Mouse (Mus musculus): ENCODE data around the gene Ppm1f.
"Not testable (repeated sequence)": the region's sequence is repeated elsewhere in the genome, so short reads cannot be mapped to it uniquely, and the experiment has no call there.

Gene Ppm1f

DNA sequence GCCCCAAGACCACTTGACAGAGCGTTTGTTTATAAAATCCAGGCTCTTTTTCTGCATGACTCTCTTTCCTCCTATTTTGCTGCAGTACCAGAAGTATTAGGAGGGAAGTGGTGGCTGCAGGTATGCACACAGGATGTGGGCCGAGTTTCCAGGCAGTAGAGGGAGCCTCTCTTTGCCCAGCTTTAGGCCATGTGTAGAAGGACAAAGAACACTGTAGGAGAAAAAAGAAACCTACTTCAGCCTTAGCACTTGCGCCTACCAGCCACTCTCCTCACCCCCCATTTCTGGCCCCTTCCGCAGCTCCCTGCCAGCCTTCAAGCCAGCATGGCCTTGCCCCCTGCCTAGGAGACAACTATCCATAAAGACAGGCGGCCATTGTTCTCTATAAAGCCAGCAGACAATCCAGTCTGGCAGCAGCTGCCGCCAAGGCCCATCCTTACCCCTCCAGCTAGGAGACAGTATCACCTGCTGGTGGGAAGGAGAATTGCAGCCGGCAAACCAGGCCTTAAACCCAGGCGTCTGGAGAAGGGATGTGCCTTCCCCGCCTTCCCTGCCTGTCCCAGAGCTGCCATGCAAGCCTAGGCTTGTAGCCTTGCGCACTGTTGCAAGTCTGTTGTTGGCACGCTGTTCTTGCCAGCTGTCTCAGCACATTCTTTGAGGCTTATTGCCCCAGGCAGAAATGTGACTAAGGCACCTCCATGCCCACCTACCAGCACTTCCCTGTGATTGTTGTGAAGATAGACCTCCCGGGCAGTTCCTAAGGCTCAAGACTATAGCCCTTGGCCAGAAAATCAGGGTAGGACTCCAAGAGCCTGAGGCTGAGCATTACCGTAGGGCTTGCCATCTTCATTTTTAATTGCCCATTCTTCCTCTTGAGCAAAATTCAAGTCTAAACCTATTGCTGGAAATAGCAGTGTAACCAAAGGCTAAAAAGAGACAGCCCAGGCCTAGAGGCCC lies 15.7 kb downstream of the Ppm1f start:
- peak; percentile 24 for DNase-seq (ENCODE audit: low spot score)

DNA sequence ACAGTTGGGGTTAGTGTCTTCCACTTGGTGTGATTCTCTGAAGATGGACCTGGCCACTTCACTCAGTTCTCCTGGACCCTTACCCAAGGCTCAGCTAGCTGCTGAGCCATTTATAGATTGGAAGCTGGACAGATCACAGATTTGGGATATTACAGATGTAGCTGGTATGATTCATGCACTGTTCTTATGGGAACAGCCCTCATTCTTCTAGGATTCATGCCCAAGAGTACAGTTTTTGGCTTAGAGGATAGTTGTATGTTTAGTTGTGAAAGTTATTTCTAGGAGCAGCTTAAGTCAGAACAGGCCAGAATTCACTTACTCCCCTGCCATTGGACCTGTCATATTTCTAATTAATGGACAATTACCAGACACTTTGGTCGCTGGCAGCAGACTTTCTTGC lies 17.2 kb downstream of the Ppm1f start:
- DNase-seq (ENCODE audit: low spot score), result no peak

DNA sequence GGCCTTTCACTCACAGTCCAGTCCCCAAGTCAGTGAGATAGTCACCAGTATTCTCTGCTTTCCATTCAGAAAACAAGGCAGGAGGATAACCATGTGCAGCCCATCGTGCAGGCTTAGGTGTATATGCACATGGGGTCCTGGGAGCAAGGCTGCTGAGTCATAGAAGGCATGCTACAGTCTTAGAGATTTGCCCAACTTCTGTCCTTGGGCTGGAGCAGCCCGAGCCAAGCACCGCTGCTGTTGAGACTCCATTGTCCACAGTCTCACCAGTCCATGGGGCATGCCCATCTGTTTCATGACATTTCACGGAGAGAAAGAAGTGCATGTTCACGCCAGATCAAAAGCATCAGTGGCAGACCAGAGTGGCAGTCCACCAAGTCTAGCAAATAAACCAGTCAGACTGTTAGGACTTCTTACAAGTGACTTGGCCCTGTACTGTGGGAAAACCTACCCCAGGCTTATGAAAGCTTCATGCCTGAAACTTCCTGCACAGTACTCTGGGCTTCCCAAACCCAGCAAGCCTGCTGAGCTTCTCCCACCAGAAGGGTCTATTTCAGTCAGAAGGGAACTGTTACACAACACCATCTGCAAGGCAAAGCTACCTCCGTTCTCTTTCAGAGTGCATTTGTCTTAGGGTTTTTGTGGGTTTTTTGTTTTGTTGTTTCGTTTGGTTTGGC lies 22.3 kb downstream of the Ppm1f start:
- no peak for DNase-seq (ENCODE audit: low spot score)

DNA sequence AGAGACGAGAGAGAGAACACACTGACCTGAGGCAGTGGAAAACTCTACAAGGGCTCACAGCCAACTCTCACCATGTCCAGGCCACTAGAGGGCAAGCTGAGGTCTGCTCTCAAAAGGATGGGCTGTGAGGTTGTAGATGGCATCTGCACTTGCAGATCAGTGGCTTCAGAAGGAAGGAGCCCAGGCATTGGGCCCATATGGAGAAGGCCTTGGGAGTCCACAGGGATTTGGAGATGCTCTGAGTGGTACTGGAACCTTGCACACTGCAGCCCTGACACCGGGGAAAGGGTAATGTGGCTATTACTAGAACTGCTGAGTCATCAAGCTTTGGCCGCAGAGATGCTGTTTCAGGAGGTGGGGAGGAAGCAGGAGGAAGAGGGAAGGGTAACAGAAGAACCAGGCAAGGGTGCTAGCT lies 24.8 kb downstream of the Ppm1f start:
- DNase-seq (ENCODE audit: low spot score), result no peak

DNA sequence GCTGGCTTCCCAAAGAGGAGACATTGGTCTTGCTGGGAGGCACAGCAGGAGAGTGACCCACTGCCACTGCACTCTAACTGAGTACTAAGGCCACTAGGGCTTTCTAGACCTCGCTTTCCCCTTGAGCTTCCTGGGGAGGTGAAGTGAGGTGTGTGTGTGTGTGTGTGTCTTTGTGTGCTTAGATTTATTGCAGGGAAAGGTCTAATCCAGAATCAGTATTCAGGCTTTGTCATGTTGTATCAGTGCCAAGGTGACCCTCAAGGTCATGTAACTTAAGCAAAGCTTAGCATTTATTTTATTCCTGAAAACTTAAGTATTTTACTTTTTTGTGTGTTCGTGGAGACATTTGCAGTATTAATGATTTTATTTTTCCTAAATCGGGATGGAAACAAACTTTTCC lies 28.2 kb downstream of the Ppm1f start:
- DNase-seq (ENCODE audit: low spot score), result no peak

DNA sequence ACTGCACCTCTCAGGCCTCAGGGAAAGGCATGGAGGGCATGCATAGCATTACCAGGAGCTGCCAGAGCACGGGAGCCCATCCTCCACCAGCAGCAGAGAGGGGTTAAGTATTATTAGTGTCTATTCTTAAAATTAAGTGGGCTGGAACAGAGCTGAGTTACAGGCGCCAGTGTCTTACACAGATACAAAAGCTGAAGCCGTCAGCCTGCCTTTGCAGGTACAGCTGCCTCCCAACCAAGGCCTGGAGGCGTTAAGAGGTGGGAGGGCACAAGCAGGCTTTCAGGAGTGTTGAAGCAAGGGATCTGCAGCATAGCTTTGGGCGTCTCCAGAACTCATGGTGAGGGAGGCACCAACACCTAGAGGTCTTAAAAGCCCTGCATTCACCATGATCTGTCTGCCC lies 30.3 kb downstream of the Ppm1f start:
- no peak for DNase-seq (ENCODE audit: low spot score)

DNA sequence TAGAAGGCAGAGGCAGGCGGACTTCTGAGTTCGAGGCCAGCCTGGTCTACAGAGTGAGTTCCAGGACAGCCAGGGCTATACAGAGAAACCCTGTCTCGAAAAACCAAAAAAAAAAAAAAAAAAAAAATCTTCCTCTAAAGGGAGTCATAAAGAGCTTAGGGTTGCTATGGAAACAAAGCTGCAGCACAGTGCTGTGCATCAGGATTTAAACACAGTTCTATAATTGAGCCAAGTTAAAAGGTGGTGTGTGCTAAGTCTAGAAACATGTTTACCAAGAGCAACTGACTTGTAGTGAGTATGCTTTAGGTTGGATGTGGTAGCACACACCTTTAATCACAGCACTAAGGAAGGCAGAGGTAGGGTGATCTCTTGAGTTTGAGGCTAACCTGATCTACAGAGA lies 32.6 kb downstream of the Ppm1f start:
- not testable (repeated sequence) for DNase-seq (ENCODE audit: low spot score)

DNA sequence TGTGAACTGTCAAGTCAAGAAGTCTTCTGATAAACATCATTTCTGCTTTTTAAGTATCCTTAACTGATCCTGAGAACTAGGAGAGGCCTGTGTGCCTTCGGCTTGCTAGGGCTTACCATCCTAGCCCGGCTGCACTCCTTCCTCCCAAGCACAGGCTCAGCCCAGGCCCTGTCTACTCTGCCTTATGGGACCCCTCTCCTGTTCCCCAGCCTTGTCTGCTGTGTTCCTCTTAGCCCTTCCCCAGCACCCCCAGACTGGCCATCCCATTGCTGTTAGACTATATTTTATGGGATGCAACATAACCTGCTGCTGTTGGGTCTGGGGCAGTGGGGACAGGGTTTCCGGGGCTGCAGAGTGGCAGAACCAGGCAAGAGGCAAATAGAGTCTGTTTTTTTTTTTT lies 34.1 kb downstream of the Ppm1f start:
- no peak for DNase-seq (ENCODE audit: low spot score)

DNA sequence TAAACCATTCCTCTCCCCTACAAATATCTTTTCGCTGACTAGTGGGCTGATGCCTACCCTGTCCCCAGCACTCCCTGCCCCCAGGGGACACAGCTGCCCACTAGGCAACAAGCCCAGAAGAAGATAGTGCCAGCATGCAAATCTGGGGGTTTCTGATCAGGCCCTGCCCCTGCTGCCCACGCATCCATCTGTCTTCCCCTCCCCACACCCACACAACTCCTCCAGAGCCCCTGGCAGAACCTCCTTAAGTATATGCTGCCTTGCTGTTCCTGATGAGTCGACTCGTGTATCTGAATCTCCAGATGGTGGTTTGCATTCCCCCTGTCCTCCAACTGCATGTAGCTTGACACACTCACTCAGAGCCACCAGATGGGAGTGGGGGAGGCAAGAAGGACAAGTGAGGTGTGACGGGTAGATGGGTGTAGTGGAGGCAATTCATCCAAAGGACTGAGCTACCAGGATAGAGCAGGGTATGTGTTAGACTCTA lies 34.6 kb downstream of the Ppm1f start:
- no peak for DNase-seq (ENCODE audit: low spot score)

DNA sequence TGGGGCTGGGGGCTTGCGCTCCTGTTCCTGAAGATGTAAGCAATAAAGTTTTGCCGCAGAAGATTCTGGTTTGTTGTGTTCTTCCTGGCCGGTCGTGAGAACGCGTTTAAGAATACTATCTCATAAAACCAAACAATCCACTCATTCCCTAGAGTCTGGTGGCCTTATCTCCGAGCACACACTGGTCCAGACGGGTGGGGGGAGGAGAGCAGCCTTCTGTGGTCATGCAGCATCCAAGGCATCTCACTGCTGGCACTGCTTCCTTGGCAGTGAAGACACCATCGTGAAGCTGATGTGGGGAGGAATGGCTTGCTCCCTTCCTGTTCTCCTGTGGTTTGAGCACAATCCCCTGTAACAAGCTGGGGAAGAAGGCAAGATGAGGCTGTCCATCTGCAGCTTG lies 43.3 kb downstream of the Ppm1f start:
- DNase-seq (ENCODE audit: low spot score), result no peak

DNA sequence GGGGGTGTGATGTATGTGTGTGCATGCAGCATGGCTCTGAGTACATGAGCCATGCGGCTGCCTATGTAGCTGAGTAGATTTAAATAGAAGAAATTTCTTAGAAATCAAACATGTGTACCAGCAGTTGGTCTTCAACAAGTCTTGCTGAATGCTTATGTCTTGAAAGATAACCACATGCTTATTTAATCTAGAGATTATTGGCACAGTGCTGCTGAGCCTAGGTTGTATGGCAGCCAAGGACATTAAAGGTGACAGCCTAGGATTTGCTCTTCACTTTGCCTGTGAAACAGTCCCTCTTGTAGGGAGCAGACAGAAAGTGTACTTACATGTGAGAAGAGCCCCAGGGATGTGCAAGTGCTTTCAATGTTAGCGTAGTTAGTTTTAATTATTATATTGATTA lies 44.8 kb downstream of the Ppm1f start:
- no peak for DNase-seq (ENCODE audit: low spot score)

DNA sequence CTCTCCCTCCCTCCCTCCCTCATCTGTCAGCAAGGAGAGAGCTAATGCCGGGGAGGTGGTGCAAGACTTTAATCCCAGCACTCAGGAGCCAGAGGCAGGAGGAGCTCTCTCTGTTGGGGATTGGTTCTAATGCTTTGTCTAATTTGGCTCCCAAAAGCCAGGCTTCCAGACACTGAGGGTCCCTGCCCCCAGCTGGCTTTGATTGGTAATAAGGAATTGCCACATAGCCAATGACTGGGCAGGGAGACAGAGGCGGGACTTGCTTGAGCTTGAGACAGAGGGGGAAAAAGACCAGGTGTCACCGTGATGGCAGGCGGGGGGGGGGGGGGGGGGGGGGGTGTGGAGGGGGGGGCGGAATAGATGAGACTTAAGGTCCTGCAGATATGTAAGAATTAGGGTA lies 62.3 kb downstream of the Ppm1f start:
- no peak for DNase-seq (ENCODE audit: low spot score)

DNA sequence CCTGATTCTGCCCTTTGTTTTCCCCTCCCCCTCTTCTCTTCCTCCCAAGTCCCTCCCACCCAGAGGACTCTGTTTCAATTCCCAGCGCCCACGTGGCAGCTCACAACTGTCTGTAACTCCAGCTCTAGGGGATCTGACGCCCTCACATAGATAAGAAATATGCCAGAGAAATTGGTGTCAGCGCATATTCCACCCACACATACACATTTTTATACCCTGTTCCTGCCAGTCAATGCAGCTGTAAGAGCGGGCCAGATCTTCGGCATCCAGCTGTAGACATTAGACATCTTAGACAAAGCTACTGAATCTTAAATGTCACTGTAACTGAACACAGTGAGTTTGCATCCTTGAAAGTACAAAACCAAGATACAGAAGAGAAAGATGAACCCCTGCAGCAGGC lies 63.6 kb downstream of the Ppm1f start:
- DNase-seq (ENCODE audit: low spot score), result no peak

DNA sequence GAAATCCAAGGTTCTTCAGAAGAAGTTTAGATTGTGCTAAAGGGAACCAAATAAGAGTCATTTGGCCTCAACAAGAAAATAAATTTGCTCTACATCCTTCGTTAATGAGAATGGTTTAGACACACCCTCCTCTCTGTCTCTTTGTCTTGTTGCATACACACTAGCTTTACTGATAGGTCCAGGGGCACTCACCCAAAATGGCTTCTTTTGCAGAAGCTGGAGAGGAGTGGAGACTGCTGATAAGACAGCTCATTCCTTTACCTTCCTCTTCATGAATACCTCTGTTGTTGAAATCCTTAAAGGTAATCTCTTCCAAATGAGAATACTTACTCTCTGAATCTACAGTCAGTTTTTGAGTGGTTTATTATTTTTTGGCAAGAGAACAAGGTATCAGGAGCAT lies 68.9 kb downstream of the Ppm1f start:
- no peak for DNase-seq (ENCODE audit: low spot score)

DNA sequence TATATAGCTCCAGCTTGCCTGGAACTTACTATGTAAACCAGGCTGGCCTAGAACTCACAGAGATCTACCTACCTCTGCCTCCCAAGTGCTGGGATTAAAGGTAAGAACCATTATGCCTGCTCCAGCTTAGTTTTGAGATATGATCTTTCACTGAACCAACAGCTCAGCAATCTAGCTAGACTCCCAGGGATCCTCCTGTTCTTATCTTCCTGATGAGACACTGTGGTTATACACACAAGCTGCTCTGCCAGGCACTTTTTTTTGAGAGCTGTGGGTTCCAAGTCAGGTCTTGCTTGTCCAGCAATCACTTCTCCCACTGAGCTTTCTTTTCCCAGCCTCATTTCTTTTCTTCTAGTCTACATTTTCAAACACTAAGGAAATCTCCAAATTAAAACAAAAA lies 70.0 kb downstream of the Ppm1f start:
- DNase-seq (ENCODE audit: low spot score), result no peak

All from ovary, postnatal 10 days (tissue).